Mouse (Mus musculus): ENCODE measurements around the gene Rps7. TPM values are rescaled to one million over a fixed set of nuclear protein-coding genes. Genes with fewer than 3 reads are reported as not detected.

Gene Rps7
- polyA plus RNA-seq (2012; rRNA removed) = 958 and 1,020 TPM in 2 replicates

DNA sequence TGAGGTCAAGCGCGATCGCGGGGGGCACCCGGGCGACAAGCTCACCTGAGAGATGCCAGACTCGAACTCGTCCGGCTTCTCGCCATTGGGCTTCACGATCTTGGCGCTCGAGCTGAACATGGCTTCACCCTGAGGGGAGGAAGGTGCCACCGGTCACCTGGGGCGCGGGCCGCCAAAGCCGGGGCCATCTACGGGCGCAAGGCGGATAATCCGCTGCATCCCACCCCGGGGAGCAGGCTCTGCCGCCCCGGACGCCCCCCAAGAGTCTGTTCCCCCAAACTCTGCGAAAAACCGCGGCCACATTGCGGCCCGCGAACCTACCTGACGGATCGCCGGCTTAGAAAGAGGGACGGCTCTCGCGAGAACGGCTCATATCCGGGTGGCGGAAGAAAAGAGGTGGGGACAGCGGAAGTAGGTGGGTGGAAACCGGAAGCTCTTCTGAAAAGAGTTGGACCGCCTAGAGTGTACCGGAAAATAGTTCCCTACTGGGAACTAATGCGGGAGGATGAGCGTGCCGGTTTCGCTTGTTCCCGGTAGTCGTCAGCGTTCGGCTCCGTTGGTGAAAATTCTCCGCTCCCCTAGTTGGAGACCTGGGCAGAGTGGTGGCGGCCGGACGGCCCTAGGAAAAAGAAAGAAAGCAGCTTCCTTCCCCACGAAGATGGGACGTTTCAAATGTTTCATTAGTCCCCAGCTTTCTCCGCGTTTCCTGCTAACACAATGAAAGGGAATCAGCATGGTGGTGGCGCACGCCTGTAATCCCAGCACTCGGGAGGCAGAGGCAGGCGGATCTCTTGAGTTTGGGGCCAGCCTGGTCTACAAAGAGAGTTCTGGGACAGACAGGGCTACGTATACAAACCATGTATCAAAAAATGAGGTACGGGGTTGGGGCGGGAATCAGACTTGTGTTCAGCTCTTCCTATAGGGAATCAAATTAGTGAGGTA is at the start of gene Rps7:
Gene Rps7 (minus strand): TSS at position 419 of the 942 bp plus-strand sequence.

DNA sequence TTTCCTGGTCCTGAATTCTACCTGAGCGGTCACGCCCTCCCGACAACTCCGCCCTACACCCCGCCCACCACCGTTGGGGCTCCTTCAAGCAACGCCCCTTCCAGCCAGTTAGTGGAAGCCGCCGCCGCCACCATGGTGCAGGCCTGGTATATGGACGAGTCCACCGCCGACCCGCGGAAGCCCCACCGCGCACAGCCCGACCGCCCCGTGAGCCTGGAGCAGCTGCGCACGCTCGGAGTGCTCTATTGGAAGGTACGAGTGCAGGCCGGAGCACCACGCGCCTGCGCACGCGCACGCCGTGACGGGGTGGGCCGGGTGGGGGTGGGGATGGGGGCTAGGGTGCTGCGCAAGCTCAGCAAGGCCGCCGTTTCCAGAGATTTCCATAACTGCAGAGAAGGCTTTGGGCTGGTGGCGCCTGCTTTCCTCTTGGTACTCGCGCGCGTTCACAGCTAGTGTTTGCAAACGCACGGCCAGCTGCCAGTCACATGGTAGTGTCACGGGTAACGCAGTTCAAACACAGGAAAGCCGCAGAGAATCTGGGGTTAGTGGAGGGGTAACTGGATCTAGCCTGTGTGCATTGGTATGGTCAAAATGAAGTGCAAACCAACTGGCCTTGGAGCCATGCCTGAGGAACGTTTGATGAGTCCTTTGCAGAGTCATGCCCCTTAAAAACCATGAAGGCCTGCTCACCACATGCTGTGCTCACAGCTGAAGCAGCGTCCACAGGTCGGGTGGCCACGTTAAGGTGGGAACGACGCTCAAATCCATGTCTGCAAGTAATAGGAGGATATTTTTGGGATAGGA is 39.6 kb upstream of the Rps7 start, which contains the start of gene Adi1:
Gene Adi1 (plus strand): TSS at position 111 of the 804 bp plus-strand sequence.

DNA sequence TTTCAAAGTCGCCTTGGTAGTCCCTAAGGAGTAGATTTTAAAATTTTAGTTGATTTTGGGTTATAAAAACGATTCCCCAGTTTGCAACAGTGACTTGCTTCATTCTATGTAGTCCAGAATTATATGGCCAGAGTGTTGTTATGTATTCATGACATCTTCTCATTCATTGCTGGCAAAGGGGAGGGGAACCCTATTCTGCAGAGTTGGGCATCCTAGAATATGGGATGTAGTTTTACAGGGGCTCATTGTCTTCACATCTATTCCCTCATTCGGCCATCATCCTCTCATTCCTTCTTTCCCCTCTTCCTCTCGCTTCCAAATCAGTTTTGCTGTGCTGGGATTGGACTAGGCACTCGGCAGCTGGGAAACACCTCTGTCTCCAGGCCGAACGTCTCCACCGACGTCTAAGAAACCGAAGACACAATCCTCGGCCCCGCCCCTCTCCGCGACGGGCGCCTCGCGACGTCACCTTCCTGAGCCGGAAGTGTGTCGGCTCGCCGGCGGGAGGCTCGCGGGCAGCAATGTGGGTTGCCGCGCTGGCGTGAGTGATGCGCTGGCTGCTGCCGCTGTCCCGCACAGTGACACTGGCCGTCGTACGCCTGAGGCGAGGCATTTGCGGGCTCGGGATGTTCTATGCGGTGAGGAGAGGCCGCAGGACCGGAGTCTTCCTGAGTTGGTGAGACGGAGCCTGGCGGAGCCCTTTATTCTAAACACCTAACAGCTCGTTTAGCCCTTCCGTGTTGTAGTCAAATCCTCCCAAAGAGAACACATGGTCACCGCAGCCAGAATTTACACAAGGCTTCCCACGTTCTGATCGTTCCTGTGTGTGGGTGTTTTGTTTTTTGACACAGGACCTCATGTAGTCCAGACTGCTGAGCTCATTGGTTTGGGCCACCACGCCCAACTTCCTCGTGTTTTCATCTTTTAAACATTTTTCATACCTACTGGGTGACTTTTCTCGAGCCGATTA is 13.7 kb upstream of the Rps7 start, which contains the start of gene Rnaseh1:
Gene Rnaseh1 (plus strand): TSS at position 462 of the 970 bp plus-strand sequence.

DNA sequence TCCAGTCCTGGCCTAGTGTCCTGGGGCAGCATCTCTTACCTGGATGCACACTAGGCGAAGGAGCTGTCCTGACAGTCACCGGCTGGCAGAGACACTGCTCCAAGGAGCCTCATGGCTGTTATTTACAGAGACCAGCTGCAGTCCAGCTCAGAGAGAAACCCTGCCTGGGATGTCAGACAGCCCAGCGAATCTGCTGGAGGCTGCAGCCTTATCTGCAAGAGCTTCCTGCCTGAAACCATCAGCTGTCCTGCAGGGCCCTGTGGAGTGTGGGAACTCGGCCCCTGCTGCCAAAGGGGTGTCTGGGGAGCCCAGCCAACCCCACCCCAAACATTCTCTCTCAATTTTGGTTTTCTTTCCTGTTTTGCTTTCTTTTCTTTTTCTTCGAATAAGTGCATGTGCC is 12.6 kb downstream of the Rps7 start, which contains the start of gene Colec11:
Gene Colec11 (minus strand): TSS at position 183 of the 400 bp plus-strand sequence.

DNA sequence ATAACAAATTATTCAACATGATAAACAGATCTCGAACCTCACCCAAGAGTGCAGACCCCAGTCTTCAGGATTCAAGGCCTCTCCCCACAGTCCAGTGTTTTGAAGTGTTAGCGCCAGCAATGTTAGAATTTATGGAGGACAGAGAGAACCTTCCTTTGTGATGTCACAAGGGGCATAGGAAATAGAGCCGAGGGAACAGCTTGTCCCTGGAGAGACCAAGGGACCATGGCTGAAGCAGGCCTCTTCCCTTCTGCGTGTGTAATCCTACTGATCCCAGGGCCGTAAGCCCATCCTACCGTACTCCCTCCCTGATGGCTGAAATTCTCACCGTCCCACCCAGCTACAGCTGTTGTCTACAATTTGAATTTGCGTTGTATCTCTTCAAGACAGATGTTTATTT is 53.3 kb downstream of the Rps7 start, which contains the start of gene Allc:
Gene Allc (minus strand): TSS at position 101 of the 400 bp plus-strand sequence.

Other genes with a start within 250 kb of the Rps7 start
- 0.04 and 0.09 TPM in 2 replicates for gene Dcdc2c, start 83.6 kb downstream of the Rps7 start, polyA plus RNA-seq (2012; rRNA removed)
- gene Allc, start 53.4 kb downstream of the Rps7 start, polyA plus RNA-seq (2012; rRNA removed) = 0.05 and 0.13 TPM in 2 replicates
- 0.82 and 1.2 TPM in 2 replicates for gene Colec11, start 12.6 kb downstream of the Rps7 start, polyA plus RNA-seq (2012; rRNA removed)
- gene Rnaseh1, start 13.6 kb upstream of the Rps7 start, polyA plus RNA-seq (2012; rRNA removed) = 26.0 and 26.7 TPM in 2 replicates
- 15.3 and 17.0 TPM in 2 replicates for gene Adi1, start 39.3 kb upstream of the Rps7 start, polyA plus RNA-seq (2012; rRNA removed)
- 35.4 and 35.8 TPM in 2 replicates for gene Trappc12, start 114.5 kb upstream of the Rps7 start, polyA plus RNA-seq (2012; rRNA removed)
- gene Eipr1, start 115.8 kb upstream of the Rps7 start, polyA plus RNA-seq (2012; rRNA removed) = 42.7 and 46.8 TPM in 2 replicates